Mouse (Mus musculus) c-Kit-positive CD71-negative TER-119-negative erythroid progenitor cells, embryonic 14.5 days (primary cell): ENCODE data around the gene Phldb2.

ENCODE experiments used
- DNase-seq: peaks from one replicate; pipeline ENCODE4 v3.0.0-alpha.2; 2013; ENCODE audit warnings: low read depth

Phldb2 gene

DNA sequence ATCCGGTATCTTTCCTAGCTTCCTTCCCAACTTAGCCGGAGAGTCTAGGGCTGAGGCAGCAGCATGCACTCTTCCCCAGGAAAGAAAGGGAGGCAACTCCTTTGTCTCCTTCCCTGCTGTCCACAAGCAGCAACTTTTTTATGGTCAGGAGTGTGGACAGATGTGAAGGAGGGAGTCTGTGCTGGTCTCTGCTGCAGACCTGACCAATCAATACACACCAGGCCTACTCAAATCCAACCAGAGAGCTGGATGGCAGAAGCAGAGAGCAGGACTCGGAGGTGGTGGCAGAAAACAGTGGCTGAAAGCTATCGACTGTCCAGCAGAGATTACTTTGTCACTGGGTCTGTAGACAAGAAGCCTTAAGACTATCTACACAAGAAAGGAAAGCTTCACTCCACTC lies at the start of gene Phldb2:
Gene Phldb2, minus strand, starts transcription at position 205 of the 400 bp plus-strand sequence.
- DNase-seq: no peak

- no peak for DNase-seq
Observed at GRCm38 (mm10) chr16:46001550-46002166, 48.3 kb upstream of the Phldb2 start.

DNA sequence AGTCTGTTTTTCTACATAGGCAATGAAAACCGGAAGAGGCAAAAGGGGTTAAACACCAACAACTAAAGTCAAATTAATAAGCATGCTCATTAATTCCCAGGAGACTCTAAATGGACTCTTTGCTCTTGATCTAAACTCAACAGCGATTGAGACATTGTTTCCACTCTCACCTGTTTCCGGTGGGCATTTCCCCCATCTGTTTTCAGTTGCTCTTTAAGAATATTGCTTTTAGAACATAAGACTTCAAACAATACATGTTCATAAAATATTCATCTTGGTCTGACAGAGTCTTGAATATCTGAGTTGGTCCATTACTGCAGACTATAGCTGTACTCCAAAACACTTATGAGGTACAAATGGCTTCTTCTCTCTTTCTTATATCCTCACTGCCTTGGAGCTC lies 47.6 kb upstream of the Phldb2 start:
- DNase-seq: no peak

- DNase-seq: no peak
Observed at GRCm38 (mm10) chr16:45999374-46000191, 46.2 kb upstream of the Phldb2 start.

- DNase-seq: no peak
Observed at GRCm38 (mm10) chr16:45998231-45998630, 44.8 kb upstream of the Phldb2 start.

DNA sequence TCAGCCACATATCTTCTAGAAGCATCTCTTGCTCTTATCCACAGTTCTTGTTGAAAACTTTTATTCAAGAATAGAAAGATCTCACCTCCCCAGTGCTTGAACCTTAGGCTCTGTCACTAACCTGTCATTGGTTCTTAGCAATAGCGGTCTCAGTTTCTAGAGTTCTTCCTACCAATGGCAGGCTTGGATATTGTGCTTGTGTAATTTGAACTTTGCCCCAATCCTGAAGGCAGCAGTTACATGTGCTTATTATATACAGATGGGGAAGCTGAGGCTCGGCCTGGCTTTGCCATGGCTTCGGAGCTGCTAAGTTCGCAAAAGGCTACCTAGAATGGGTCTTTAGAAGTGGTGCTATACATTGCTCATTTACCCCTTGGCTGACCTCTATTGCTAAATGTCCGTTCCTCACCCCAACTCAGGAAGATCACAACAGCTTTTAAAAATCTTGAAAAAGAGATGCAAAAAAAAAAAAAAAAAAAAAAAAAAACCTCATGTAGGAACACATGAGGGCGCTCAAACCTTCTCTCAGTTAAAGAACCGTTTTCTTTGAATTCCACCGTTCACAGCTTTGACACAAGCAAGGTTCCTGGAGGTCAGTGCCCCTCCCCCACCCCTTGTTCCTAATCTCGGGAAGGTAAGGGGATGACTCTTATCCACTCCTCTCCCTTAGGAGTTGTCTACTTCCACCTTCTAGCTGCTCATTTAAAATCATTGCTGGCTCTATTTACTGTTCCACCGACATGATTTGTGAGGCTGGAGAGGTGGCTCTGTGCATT lies 37.7 kb upstream of the Phldb2 start:
- DNase-seq: no peak

- DNase-seq: no peak
Observed at GRCm38 (mm10) chr16:45986236-45986635, 32.8 kb upstream of the Phldb2 start.

DNA sequence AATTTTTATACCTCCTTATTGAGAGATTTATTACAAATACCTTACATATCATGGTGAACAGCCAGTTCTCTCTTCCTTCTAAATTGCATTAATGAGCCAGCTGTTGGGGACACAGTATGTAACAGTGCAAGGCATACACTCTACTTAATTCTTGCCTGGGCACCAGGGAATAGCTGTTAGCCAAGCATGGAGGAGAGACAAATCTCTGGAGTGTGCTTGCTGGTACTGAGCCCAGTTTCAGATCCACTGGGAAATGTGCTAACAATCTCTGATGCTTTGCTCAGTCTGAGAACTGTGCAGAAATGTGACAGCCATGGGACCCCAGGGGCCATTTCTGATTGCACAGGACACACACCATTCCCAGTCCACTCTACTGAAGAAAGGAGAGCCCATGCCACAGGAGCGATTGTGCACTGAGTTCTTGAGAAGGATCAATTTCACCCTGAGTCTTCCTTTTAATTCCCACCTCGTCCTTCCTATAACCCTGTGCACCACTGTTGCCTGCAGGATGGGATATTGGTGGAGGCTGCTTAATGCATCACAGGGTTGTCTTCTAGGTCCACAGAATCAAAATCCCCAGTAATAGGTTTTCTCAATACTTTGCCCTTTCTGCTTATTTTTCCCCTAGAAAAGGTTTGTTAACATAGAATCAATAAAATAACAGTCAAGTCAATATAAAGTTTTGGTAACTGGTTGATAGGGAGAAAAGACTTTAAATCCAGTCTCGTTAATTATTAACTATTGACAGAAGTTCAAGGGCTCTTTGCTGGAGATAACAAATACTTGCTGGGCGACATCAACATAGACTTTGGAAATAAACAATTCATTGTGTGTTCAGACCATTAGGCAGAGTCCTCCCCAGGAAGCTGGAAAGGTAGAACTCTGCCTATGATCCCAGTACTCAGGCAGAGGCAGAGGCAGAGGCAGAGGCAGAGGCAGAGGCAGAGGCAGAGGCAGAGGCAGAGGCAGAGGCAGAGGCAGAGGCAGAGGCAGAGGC lies 31.5 kb upstream of the Phldb2 start:
- no peak for DNase-seq

DNA sequence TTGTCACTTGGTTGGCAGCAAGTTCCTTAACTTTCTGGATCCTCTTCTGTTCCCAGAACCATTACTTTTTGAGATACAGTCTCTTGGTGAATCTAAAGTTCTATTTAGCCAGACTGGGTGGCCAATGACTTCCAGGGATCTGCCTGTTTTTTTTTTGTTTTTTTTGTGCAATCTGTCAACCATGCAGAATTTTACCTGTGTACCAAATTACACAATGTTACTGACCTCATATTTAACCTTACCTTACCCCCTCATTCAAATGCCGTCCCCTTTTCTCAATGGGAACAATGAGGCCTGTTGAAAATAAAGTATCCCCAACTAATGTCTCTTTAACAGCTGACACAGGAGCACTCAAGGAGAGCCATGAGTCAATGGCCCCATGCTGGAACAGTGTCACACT lies 22.9 kb upstream of the Phldb2 start:
- DNase-seq: no peak

DNA sequence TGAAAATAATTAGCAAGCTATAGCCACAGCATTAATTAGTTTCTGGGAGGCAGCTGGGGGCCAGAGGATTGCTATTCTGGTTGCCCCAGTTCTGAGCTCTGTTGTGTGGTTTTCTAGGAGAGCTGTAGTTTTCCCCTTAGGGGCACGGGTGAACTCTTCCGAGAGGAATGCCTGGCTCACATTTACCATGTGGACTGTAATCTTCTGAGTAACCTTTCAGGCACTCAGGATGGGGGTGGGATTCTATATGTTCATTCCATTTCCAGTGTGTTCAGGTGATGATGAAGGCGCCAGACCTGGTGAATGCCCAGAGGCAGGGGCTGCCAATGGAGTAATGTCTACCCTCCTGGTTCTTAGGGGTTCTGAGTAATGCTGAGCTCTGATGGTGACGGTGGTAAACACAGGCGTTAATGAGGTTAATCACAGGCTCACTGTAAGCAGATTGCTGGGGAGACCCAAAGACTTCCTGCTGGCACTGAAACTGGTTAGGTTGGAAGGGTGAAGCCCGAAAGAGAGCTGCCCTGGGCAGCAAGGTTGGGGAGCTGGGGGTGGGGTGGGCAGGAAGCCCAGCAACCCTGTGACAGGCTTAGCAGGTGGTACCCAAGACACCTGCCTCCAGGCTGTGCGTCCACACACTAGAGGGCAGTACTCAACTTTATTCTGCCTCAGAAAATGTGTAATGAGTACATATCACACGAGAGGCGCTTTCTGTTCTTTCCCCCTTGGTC lies 20.7 kb upstream of the Phldb2 start:
- DNase-seq: no peak

GRCm38 (mm10) chr16:45970187-45970586 lies 16.8 kb upstream of the Phldb2 start:
- no peak for DNase-seq

DNA sequence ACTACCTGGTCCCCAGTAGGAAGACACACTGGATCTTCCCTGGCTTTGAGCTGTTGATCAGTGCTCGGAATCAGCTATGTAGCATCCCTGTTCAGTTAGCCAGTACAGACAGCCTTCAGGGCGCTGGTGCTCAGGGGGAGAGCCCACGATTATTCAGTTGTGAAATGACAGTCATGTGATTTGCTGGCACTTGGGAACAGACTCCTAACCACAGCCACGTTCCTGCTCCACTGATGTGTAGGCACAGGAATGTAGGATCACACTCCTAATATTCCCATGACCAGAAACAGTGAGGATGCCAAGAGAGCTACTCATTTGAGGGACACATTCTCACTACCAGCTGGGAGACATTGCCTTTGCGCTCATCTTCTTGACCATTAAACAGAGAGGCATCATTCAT lies 15.3 kb upstream of the Phldb2 start:
- DNase-seq: no peak

DNA sequence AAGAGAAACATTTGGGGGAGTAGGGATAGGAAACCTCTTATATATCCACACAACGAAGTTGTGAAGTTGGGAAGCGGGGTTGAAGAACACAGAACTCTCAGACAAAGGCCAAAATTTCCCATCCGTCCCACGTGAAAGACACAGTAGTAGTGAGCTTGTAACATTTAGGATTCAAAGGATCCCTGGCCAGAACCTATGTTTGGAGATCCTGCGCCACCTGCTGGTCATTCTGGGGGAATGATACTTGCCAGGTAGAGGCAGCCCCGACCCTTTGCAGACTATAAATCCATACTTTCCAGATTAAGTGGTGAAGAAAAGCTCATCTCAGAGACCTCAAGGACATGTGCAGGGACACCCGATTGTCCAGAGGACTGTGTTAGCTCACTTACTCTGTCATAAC lies 14.1 kb upstream of the Phldb2 start:
- DNase-seq: peak; percentile 36

- no peak for DNase-seq
Observed at GRCm38 (mm10) chr16:45966604-45967003, 13.2 kb upstream of the Phldb2 start.

DNA sequence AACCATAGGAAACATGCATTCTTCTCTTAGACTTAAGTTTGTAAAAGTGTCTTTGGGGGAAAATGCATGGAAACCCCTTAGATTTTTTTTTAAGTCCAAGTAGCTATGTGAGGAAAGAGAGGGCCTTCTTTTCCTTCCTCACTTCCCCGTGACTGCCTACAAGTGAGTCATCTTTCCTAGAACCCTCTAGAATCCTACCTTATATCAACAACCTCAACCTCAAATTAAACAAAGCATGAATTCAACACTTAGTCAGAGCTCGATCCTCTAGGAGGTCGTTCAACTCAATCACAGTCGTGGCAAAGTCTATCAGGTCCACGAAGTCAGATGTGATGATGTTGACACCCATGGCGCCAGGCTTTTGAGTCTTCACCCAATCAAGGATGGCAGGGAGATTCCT lies 11.4 kb upstream of the Phldb2 start:
- DNase-seq: no peak

DNA sequence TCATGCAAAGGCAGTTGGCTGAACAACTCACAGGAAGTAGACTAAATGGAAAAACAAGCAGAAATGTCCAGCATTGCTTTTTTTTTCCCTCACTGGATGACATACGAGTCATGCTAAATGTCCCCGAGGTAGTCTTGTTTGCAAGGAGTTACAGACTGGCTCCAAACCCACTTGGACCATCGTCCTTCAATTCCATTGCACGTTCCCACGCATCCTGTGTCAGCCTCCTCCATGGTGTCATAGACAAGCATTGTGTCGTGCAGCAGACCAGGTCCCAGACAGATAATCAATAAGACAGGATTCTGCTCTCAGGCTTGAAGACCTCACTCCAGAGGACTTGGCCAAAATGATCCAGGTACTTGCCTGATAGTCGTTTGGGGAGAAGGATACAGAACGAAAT lies 10.4 kb upstream of the Phldb2 start:
- no peak for DNase-seq

DNA sequence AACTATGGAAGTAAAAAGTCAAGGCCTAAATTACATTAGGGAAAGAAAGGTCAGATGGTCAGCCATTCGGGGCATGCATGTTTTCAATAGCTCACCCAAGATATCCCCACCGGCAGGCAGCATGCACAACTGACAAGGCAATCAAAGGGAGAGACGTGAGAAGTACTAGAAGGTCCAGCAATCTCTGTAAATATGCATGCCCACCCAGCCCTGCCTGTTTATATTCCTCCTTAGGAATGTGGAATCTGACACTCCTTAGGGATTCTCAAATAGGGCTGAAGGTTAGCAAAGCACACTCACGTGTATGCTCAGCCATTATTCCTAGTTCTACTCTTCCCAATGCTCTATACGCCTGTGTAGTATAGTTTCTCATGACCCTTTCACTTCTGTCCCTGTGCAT lies 9.7 kb upstream of the Phldb2 start:
- DNase-seq: no peak

GRCm38 (mm10) chr16:45960978-45961377 lies 7.6 kb upstream of the Phldb2 start:
- DNase-seq: no peak

- no peak for DNase-seq
Observed at GRCm38 (mm10) chr16:45956390-45956950, 3.1 kb upstream of the Phldb2 start.

GRCm38 (mm10) chr16:45952501-45952900 lies 897 bp downstream of the Phldb2 start:
- peak; percentile 26 for DNase-seq

DNA sequence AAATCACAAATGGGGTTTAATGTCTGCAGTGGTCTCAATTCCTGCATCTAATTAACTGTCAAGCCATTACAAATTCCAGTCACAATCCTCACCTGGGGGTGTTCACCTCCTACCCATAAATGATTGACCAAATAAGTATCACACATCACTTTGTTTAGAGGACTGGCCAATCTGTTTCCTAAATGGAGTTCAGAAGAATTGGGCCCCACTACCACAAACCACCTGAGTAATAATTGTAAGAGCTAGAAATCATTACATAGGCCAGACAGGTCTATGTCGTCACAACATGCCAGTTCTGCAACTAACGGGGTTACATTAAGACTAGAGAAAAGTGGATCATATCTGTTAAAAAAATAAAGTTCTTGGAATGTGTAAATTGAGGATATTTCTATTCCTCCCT lies 1.4 kb downstream of the Phldb2 start:
- no peak for DNase-seq
